Mouse (Mus musculus) liver, embryonic 14 days (tissue): ENCODE data around the gene Prr18. TPM values are rescaled to one million over a fixed set of nuclear protein-coding genes. Genes with fewer than 3 reads are reported as not detected.

Experiments used
- polyA plus RNA-seq: library from polyadenylated mRNA; depleted of rRNA; stranded (reverse); fragments of >200 nt; gene quantifications from 2 replicates; pipeline ENCODE4 v1.2.3, GENCODE M21; 2012; rRNA removed

The Prr18 gene
- 0.03 and 0.06 TPM in 2 replicates for polyA plus RNA-seq

GRCm38 (mm10) chr17:8337159-8337558 lies at the start of gene Prr18:
Prr18 (plus strand) TSS chr17:8337459.

DNA sequence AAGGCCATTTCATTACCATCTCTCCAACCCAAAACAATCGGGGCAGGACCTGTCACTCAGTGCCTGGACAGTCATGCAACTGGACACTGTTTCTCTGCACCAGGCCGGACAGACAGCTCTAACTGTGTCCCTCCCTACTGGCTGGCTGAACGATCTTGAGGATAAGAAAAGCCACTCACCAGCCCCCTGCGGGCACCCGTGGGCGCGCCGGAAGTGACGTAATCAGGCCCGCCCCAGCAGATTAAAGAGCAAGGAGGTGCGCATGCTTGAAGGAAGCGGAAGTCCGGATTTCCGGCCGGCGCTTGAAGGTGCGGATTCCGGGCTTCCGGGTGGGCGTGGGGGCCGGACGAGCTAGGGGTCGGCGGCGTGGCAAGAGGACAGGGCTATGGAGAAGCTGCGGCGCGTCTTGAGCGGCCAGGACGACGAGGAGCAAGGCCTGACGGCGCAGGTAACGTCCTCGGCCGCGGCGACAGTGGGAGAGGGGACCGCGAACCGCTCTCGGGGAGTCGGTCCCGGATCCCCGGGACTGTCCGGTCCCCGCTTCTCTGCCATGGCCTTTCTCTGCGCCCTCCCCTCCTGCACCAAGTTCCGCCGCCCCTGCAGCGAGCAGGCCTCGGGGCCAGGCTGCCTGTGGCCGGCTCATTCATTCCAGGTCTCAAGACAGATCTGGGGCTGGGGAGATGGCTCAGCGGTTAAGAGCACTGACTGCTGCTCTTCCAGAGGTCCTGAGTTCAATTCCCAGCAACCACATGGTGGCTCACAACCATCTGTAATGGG lies 26.2 kb upstream of the Prr18 start, which contains the start of gene Sft2d1:
Gene Sft2d1 (plus strand): TSS at position 265 of the 777 bp plus-strand sequence.

DNA sequence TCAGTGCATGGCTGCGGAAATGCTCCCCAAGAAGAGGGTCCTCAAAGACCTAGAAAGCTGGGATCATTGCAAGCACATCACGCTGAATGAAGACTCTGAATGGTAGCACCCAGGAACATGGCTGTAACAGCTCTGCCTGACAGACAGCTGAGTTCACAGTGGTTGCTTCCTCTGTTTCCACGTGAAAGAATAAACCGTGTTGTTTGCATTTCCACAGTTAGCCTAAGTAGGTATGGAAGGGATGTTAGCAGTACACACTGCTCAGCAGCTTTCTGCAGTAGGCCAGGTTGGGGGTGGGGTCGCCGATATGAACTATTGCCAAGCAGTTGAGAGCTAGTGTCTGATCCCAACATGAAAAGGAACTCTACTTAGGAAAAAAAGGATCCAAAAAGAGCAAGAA lies 18.4 kb downstream of the Prr18 start, which contains the start of gene T2:
Gene T2 (plus strand): TSS at position 301 of the 400 bp plus-strand sequence.

Other genes starting within 250 kb of the Prr18 start
- gene Gm49673, start 189.7 kb upstream of the Prr18 start, polyA plus RNA-seq: 0.05 and 0.09 TPM in 2 replicates
- gene Rnaset2a, start 189.4 kb upstream of the Prr18 start, polyA plus RNA-seq: 14.1 and 14.9 TPM in 2 replicates
- gene Fgfr1op, start 172.0 kb upstream of the Prr18 start, polyA plus RNA-seq: 5.9 and 6.9 TPM in 2 replicates
- 0.06 and 0.08 TPM in 2 replicates for gene Ccr6, start 101.4 kb upstream of the Prr18 start, polyA plus RNA-seq
- gene Mpc1, start 54.6 kb upstream of the Prr18 start, polyA plus RNA-seq: 47.4 and 54.1 TPM in 2 replicates
- 45.4 and 50.0 TPM in 2 replicates for gene Sft2d1, start 26.4 kb upstream of the Prr18 start, polyA plus RNA-seq
- gene T2, start 18.5 kb downstream of the Prr18 start, polyA plus RNA-seq: 0.03 and 0.07 TPM in 2 replicates
- gene T, start 97.0 kb downstream of the Prr18 start, polyA plus RNA-seq: 0.02 TPM in 1 of 2 replicates, not detected in the other
- gene Pde10a, start 187.9 kb downstream of the Prr18 start, polyA plus RNA-seq: 0.50 and 0.55 TPM in 2 replicates
- gene Gm17087, start 229.5 kb downstream of the Prr18 start, polyA plus RNA-seq: not detected in 2 replicates